Mouse (Mus musculus) midbrain, embryonic 15.5 days (tissue): ENCODE measurements around the gene Epha10. TPM values are rescaled to one million over a fixed set of nuclear protein-coding genes. Genes with fewer than 3 reads are reported as not detected.

Source experiments
- ATAC-seq: fragments of 200-750 bp; cut with Nextera tagmentation; replicated peaks from 2 replicates; pipeline ENCODE4 v1.8.0; 2017; ENCODE audit warnings: moderate TSS enrichment
- H3K27ac ChIP-seq: fragments of 300-500 bp; sonication (generic); 2 replicates; pipeline ENCODE4 v1.5.1; 2015; ENCODE audit warnings: mild to moderate bottlenecking, inconsistent platforms
- H3K27me3 ChIP-seq: fragments of 300-500 bp; sonication (generic); replicated peaks from 2 replicates; pipeline ENCODE4 v1.6.1; 2015; ENCODE audit warnings: inconsistent platforms
- H3K36me3 ChIP-seq: fragments of 300-500 bp; sonication (generic); replicated peaks from 2 replicates; pipeline ENCODE4 v1.6.1; 2015; ENCODE audit warnings: inconsistent platforms
- H3K4me1 ChIP-seq: fragments of 300-500 bp; sonication (generic); 2 replicates; pipeline ENCODE4 v1.6.1; 2015; ENCODE audit warnings: inconsistent platforms
- H3K4me2 ChIP-seq: fragments of 300-500 bp; sonication (generic); 2 replicates; pipeline ENCODE4 v1.6.1; 2015; ENCODE audit warnings: inconsistent platforms, mild to moderate bottlenecking, moderate library complexity
- H3K4me3 ChIP-seq: fragments of 300-500 bp; sonication (generic); 2 replicates; pipeline ENCODE4 v1.5.1; 2015; ENCODE audit warnings: mild to moderate bottlenecking, inconsistent platforms
- H3K9ac ChIP-seq: fragments of 300-500 bp; sonication (generic); 2 replicates; pipeline ENCODE4 v1.6.1; 2015; ENCODE audit warnings: mild to moderate bottlenecking, inconsistent platforms
- H3K9me3 ChIP-seq: fragments of 300-500 bp; sonication (generic); 2 replicates; pipeline ENCODE4 v1.6.1; 2016; ENCODE audit warnings: inconsistent platforms
- WGBS: fragments of 180-500 bp; shearing (Covaris S2); methylation state at CpG from one replicate; pipeline ENCODE4 v1.1.7; 2015; ENCODE audit warnings: mixed read lengths; 5-methylcytosine and 5-hydroxymethylcytosine counted together
- polyA plus RNA-seq: library from polyadenylated mRNA; unstranded; fragments of >200 nt; fragmentation: Nextera tagmentation; extraction: Ambion mirVana; gene quantifications from 2 replicates; pipeline ENCODE4 v1.2.1, GENCODE M21; 2015

The Epha10 gene
- polyA plus RNA-seq, 1 experiment from 2014 or later, result 16.1 TPM

- Histone ChIP-seq H3K27ac (no peak overlapping the region), H3K4me2 (no peak overlapping the region), H3K27me3 (no peaks in the 10 kb centered on the region), H3K9ac (no peak overlapping the region), H3K4me3 (no peak overlapping the region), H3K36me3 (no peaks in the 10 kb centered on the region), H3K9me3 (no peaks in the 10 kb centered on the region), H3K4me1 (no peaks in the 10 kb centered on the region)
- WGBS, result 50% methylated on average over 10 of the region's 10 CpGs
- no peak for ATAC-seq
Observed at GRCm38 (mm10) chr4:124951036-124951433, 70.3 kb downstream of the Epha10 start.

GRCm38 (mm10) chr4:124953546-124953945 is 72.8 kb downstream of the Epha10 start:
- no peak for ATAC-seq
- Histone ChIP-seq H3K9me3 (no peaks in the 10 kb centered on the region), H3K4me3 (no peak overlapping the region), H3K27me3 (no peaks in the 10 kb centered on the region), H3K27ac (no peak overlapping the region), H3K4me2 (no peak overlapping the region), H3K4me1 (no peaks in the 10 kb centered on the region), H3K9ac (no peak overlapping the region), H3K36me3 (no peaks in the 10 kb centered on the region)
- 76% methylated on average over 4 of the region's 4 CpGs for WGBS

- Histone ChIP-seq H3K9me3 (no peaks in the 10 kb centered on the region), H3K4me3 (no peak overlapping the region), H3K4me1 (no peaks in the 10 kb centered on the region), H3K27me3 (no peaks in the 10 kb centered on the region), H3K4me2 (no peak overlapping the region), H3K27ac (no peak overlapping the region), H3K9ac (no peak overlapping the region), H3K36me3 (no peaks in the 10 kb centered on the region)
- WGBS, result 78% methylated on average over 2 of the region's 2 CpGs
- no peak for ATAC-seq
Observed at GRCm38 (mm10) chr4:124957284-124957683, 76.6 kb downstream of the Epha10 start.

GRCm38 (mm10) chr4:124959062-124959461 is 78.4 kb downstream of the Epha10 start:
- ATAC-seq, result no peak
- Histone ChIP-seq H3K4me2 (no peak overlapping the region), H3K27me3 (no peaks in the 10 kb centered on the region), H3K27ac (no peak overlapping the region), H3K36me3 (no peaks in the 10 kb centered on the region), H3K9ac (no peak overlapping the region), H3K4me3 (no peak overlapping the region), H3K4me1 (no peaks in the 10 kb centered on the region), H3K9me3 (no peaks in the 10 kb centered on the region)
- WGBS, result 66% methylated on average over 11 of the region's 11 CpGs

GRCm38 (mm10) chr4:124960940-124961339 is 80.2 kb downstream of the Epha10 start:
- Histone ChIP-seq H3K27me3 (no peaks in the 10 kb centered on the region), H3K27ac (no peak overlapping the region), H3K36me3 (no peaks in the 10 kb centered on the region), H3K9ac (no peak overlapping the region), H3K4me1 (peaks cover 6% of the 10 kb centered on the region; the same call in 1 of the 2 replicates), H3K4me3 (no peak overlapping the region), H3K4me2 (no peak overlapping the region), H3K9me3 (no peaks in the 10 kb centered on the region)
- 91% methylated on average over 11 of the region's 11 CpGs for WGBS
- no peak for ATAC-seq

GRCm38 (mm10) chr4:124962576-124962975 is 81.9 kb downstream of the Epha10 start:
- 59% methylated on average over 11 of the region's 11 CpGs for WGBS
- no peaks in the 10 kb centered on the region for H3K9me3 ChIP-seq

GRCm38 (mm10) chr4:124964912-124965599 is 84.4 kb downstream of the Epha10 start:
- H3K9me3 ChIP-seq, result no peaks in the 10 kb centered on the region
- H3K27ac ChIP-seq, result no peak overlapping the region; the same call in 1 of the 2 replicates
- no peak overlapping the region for H3K4me2 ChIP-seq
- ATAC-seq, result peak; percentile 39; the same call in 1 of the 2 replicates
- H3K36me3 ChIP-seq, result no peaks in the 10 kb centered on the region
- no peak overlapping the region for H3K9ac ChIP-seq
- peaks cover 9% of the 10 kb centered on the region; the same call in 1 of the 2 replicates for H3K4me1 ChIP-seq
- no peaks in the 10 kb centered on the region for H3K27me3 ChIP-seq
- H3K4me3 ChIP-seq, result no peak overlapping the region
- 11% methylated on average over 8 of the region's 8 CpGs for WGBS

More at GRCm38 (mm10) chr4:124962576-124962975, 81.9 kb downstream of the Epha10 start:
- Histone ChIP-seq H3K27ac (no peak overlapping the region), H3K9ac (no peak overlapping the region), H3K27me3 (no peaks in the 10 kb centered on the region), H3K4me2 (no peak overlapping the region), H3K4me1 (peaks cover 6% of the 10 kb centered on the region; the same call in 1 of the 2 replicates), H3K4me3 (no peak overlapping the region), H3K36me3 (no peaks in the 10 kb centered on the region)
- no peak for ATAC-seq

Other genes with a start within 250 kb of the Epha10 start
- 16.8 and 22.6 TPM in 2 replicates for gene Pou3f1, start 224.1 kb upstream of the Epha10 start, polyA plus RNA-seq
- 36.8 and 41.8 TPM in 2 replicates for gene Utp11, start 187.3 kb upstream of the Epha10 start, polyA plus RNA-seq
- gene Fhl3, start 180.2 kb upstream of the Epha10 start, polyA plus RNA-seq, result 1.6 and 2.2 TPM in 2 replicates
- gene Sf3a3, start 166.1 kb upstream of the Epha10 start, polyA plus RNA-seq, result 110 and 112 TPM in 2 replicates
- 22.4 and 29.1 TPM in 2 replicates for gene Inpp5b, start 139.0 kb upstream of the Epha10 start, polyA plus RNA-seq
- 13.7 and 16.0 TPM in 2 replicates for gene Mtf1, start 78.8 kb upstream of the Epha10 start, polyA plus RNA-seq
- gene Yrdc, start 30.2 kb upstream of the Epha10 start, polyA plus RNA-seq, result 49.2 and 50.5 TPM in 2 replicates
- 94.8 and 95.8 TPM in 2 replicates for gene 1110065P20Rik, start 29.7 kb upstream of the Epha10 start, polyA plus RNA-seq
- 13.8 and 14.2 TPM in 2 replicates for gene Maneal, start 18.7 kb upstream of the Epha10 start, polyA plus RNA-seq
- 14.3 and 16.9 TPM in 2 replicates for gene 9930104L06Rik, start 56.1 kb downstream of the Epha10 start, polyA plus RNA-seq
- gene Cdca8, start 58.4 kb downstream of the Epha10 start, polyA plus RNA-seq, result 24.8 and 30.6 TPM in 2 replicates
- 2.4 and 3.7 TPM in 2 replicates for gene Rspo1, start 105.5 kb downstream of the Epha10 start, polyA plus RNA-seq
- gene Gnl2, start 135.7 kb downstream of the Epha10 start, polyA plus RNA-seq, result 96.9 and 104 TPM in 2 replicates
- gene Dnali1, start 184.8 kb downstream of the Epha10 start, polyA plus RNA-seq, result 1.3 and 1.5 TPM in 2 replicates
- 27.3 and 28.1 TPM in 2 replicates for gene Snip1, start 185.8 kb downstream of the Epha10 start, polyA plus RNA-seq
- gene Meaf6, start 204.2 kb downstream of the Epha10 start, polyA plus RNA-seq, result 152 and 168 TPM in 2 replicates
- gene Zc3h12a, start 246.9 kb downstream of the Epha10 start, polyA plus RNA-seq, result 0.15 TPM in 2 replicates